Mouse (Mus musculus) forebrain, embryonic 11.5 days (tissue): ENCODE measurements around the gene Hist3h2ba. TPM values are rescaled to one million over a fixed set of nuclear protein-coding genes. Genes with fewer than 3 reads are reported as not detected.

Experiments used
- ATAC-seq: fragments of 200-750 bp; cut with Nextera tagmentation; replicated peaks from 2 replicates; pipeline ENCODE4 v1.8.0; 2017; ENCODE audit warnings: moderate TSS enrichment; ENCODE audit not compliant: low FRiP score
- DNase-seq: peaks from one replicate; pipeline ENCODE4 v3.0.0-alpha.2; 2017; ENCODE audit warnings: low spot score
- H3K27ac ChIP-seq: fragments of 300-500 bp; sonication (generic); 2 replicates; pipeline ENCODE4 v1.5.1; 2014; ENCODE audit warnings: low read depth, low read length
- H3K27me3 ChIP-seq: fragments of 300-500 bp; sonication (generic); 2 replicates; pipeline ENCODE4 v1.6.1; 2014; ENCODE audit warnings: mild to moderate bottlenecking, low read length, mixed read lengths; ENCODE audit not compliant: control insufficient read depth, insufficient read depth
- H3K36me3 ChIP-seq: fragments of 300-500 bp; sonication (generic); 2 replicates; pipeline ENCODE4 v1.6.1; 2014; ENCODE audit warnings: mild to moderate bottlenecking, low read length, moderate library complexity, mixed read lengths; ENCODE audit not compliant: control insufficient read depth, insufficient read depth
- H3K4me1 ChIP-seq: fragments of 300-500 bp; sonication (generic); replicated peaks from 2 replicates; pipeline ENCODE4 v1.6.1; 2014; ENCODE audit warnings: low read length, mixed read lengths; ENCODE audit not compliant: control insufficient read depth, insufficient read depth
- H3K4me2 ChIP-seq: fragments of 300-500 bp; sonication (generic); 2 replicates; pipeline ENCODE4 v1.6.1; 2014; ENCODE audit warnings: low read depth, mild to moderate bottlenecking, low read length, moderate library complexity, mixed read lengths; ENCODE audit not compliant: severe bottlenecking
- H3K4me3 ChIP-seq: fragments of 300-500 bp; sonication (generic); 2 replicates; pipeline ENCODE4 v1.5.1; 2014; ENCODE audit warnings: low read depth, low read length
- H3K9ac ChIP-seq: fragments of 300-500 bp; sonication (generic); 2 replicates; pipeline ENCODE4 v1.6.1; 2014; ENCODE audit warnings: low read length
- H3K9me3 ChIP-seq: fragments of 300-500 bp; sonication (generic); 2 replicates; pipeline ENCODE4 v1.6.1; 2016; ENCODE audit warnings: low read length, mixed read lengths; ENCODE audit not compliant: control insufficient read depth
- WGBS: fragments of 180-500 bp; shearing (Covaris S2); extraction: QIAGEN DNeasy Blood & Tissue Kit; methylation state at CpG from one replicate; pipeline ENCODE4 v1.1.7; 2014; 5-methylcytosine and 5-hydroxymethylcytosine counted together
- microRNA-seq: library from miRNA; unstranded; fragments of <30 nt; microRNA quantifications from one replicate; pipeline ENCODE4, GENCODE M21; 2016; ENCODE audit not compliant: insufficient number of aligned reads
- polyA plus RNA-seq: library from polyadenylated mRNA; unstranded; fragments of >200 nt; fragmentation: Nextera tagmentation; extraction: Ambion mirVana; gene quantifications from 2 replicates; pipeline ENCODE4 v1.2.1, GENCODE M21; 2014

Gene Hist3h2ba
- polyA plus RNA-seq, 1 experiment from 2014 or later, result 84.9 TPM

DNA sequence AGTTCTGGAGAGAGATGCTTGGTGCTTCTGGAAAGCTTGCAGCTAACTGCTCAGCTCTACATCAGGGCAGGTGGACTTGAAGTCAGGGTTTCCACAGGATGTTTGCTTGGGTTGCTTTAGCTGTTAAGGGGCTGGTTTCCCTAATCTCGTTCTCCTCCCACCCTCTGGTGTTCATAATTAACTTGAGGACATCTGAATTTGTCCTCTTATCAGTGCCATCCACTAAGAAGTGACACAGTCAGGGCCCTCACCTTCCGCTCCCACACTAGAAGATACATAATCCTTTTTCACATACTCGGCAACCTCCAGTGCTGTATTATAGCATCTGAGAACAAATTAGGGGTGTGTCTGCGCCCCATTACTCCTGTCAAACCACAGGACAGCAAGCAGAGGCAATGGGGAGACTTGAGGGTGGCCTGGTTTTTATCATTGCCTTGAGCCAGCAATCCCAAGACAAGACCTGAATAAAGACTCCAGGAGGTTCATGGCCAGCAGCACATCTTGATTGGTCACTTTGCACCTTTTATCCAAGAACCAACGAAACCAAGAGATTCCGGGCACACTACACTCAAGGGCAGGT is 44.5 kb downstream of the Hist3h2ba start:
- Histone ChIP-seq H3K27ac (no peak overlapping the region), H3K36me3 (no peaks in the 10 kb centered on the region; the same call in none of the 2 replicates), H3K4me1 (peaks cover 2% of the 10 kb centered on the region; the same call in 1 of the 2 replicates), H3K9ac (no peak overlapping the region), H3K27me3 (peaks cover 9% of the 10 kb centered on the region; the same call in 1 of the 2 replicates), H3K4me2 (no peak overlapping the region), H3K9me3 (no peaks in the 10 kb centered on the region), H3K4me3 (no peak overlapping the region)
- 83% methylated on average over 6 of the region's 6 CpGs for WGBS
- DNase-seq, result no peak
- ATAC-seq, result no peak

GRCm38 (mm10) chr11:58994337-58994826 is 45.7 kb downstream of the Hist3h2ba start:
- peak; percentile 76 for ATAC-seq
- peaks cover 2% of the 10 kb centered on the region; the same call in 1 of the 2 replicates for H3K4me1 ChIP-seq
- peak overlapping the region; percentile 27 for H3K4me3 ChIP-seq
- peak overlapping the region; percentile 32; the same call in 1 of the 2 replicates for H3K9ac ChIP-seq
- peak; percentile 86 for DNase-seq
- H3K9me3 ChIP-seq, result no peaks in the 10 kb centered on the region
- WGBS, result 2% methylated on average over 35 of the region's 35 CpGs
- H3K4me2 ChIP-seq, result peak overlapping the region; percentile 51
- H3K27ac ChIP-seq, result no peak overlapping the region
- peaks cover 9% of the 10 kb centered on the region; the same call in 1 of the 2 replicates for H3K27me3 ChIP-seq
- no peaks in the 10 kb centered on the region; the same call in none of the 2 replicates for H3K36me3 ChIP-seq

DNA sequence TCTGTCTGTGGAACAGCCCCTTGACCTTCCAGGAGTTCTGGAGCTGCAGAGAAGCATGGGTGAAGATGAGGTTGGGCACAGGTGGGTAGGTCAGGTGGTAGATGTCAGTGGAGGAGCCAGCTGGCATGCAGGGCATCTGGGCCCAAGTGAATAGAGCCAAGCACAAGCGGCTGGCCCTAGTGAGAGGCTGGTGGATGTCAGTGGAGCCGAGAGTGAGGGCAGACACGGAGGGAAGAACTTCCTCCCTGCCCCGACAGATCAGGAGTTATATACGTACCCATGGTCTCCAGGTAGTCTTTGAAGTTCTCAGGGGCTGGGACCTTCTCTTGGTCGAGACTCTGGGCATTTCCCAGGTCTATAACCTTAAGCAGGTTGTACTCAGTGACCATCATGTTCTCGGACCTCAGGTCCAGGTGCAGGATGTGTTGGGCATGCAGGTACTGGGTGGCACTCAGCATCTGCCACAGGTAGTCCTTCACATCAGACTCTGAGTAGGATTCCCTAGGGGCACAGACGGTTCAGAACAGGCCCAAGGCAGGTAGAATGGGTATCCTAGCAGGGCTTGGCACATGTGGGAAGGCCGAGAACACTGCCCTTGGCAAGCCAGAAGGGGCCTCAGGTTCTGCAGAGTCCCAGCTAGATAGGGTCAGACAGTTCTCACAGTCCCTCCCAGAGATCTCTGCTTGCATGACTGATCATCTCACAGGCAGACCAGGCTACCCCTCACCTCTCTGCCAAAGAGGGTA is 46.5 kb downstream of the Hist3h2ba start:
- 79% methylated on average over 9 of the region's 9 CpGs for WGBS
- Histone ChIP-seq H3K4me3 (no peak overlapping the region), H3K36me3 (no peaks in the 10 kb centered on the region; the same call in 1 of the 2 replicates), H3K4me1 (peaks cover 2% of the 10 kb centered on the region; the same call in 1 of the 2 replicates), H3K27ac (no peak overlapping the region), H3K27me3 (peaks cover 9% of the 10 kb centered on the region; the same call in 1 of the 2 replicates), H3K9me3 (no peaks in the 10 kb centered on the region), H3K4me2 (no peak overlapping the region), H3K9ac (no peak overlapping the region)
- DNase-seq (no peak), ATAC-seq (no peak)

GRCm38 (mm10) chr11:58995807-58996370 is 47.2 kb downstream of the Hist3h2ba start:
- DNase-seq, result no peak
- Histone ChIP-seq H3K27me3 (peaks cover 9% of the 10 kb centered on the region; the same call in 1 of the 2 replicates), H3K9ac (no peak overlapping the region), H3K4me2 (no peak overlapping the region), H3K27ac (no peak overlapping the region), H3K36me3 (no peaks in the 10 kb centered on the region; the same call in 1 of the 2 replicates), H3K9me3 (no peaks in the 10 kb centered on the region), H3K4me1 (peaks cover 2% of the 10 kb centered on the region; the same call in 1 of the 2 replicates), H3K4me3 (no peak overlapping the region)
- WGBS, result 60% methylated on average over 12 of the region's 12 CpGs
- ATAC-seq, result no peak

GRCm38 (mm10) chr11:58997541-58997940 is 48.8 kb downstream of the Hist3h2ba start:
- H3K9me3 ChIP-seq, result no peaks in the 10 kb centered on the region
- 91% methylated on average over 5 of the region's 5 CpGs for WGBS
- ATAC-seq (no peak), DNase-seq (no peak)
- H3K4me1 ChIP-seq, result peaks cover 2% of the 10 kb centered on the region; the same call in 1 of the 2 replicates
- H3K27ac ChIP-seq, result no peak overlapping the region
- H3K36me3 ChIP-seq, result no peaks in the 10 kb centered on the region
- H3K4me3 ChIP-seq, result no peak overlapping the region
- H3K9ac ChIP-seq, result no peak overlapping the region
- peaks cover 9% of the 10 kb centered on the region; the same call in 1 of the 2 replicates for H3K27me3 ChIP-seq
- H3K4me2 ChIP-seq, result no peak overlapping the region

Small RNAs within 50 kb of the gene (microRNA-seq; reads per million reads assigned to microRNA genes)
- not detected for gene Gm44313

Other genes with a start within 250 kb of the Hist3h2ba start
- not detected in 2 replicates for gene Olfr319, start 249.8 kb upstream of the Hist3h2ba start, polyA plus RNA-seq
- not detected in 2 replicates for gene Olfr318, start 224.9 kb upstream of the Hist3h2ba start, polyA plus RNA-seq
- gene Olfr317, start 209.7 kb upstream of the Hist3h2ba start, polyA plus RNA-seq, result not detected in 2 replicates
- not detected in 2 replicates for gene Olfr316, start 196.2 kb upstream of the Hist3h2ba start, polyA plus RNA-seq
- not detected in 2 replicates for gene Olfr315, start 175.7 kb upstream of the Hist3h2ba start, polyA plus RNA-seq
- gene Olfr314, start 166.0 kb upstream of the Hist3h2ba start, polyA plus RNA-seq, result not detected in 2 replicates
- gene Fam183b, start 147.0 kb upstream of the Hist3h2ba start, polyA plus RNA-seq, result 1.8 and 2.0 TPM in 2 replicates
- gene Olfr313, start 133.9 kb upstream of the Hist3h2ba start, polyA plus RNA-seq, result 0.07 TPM in 1 of 2 replicates, not detected in the other
- gene Olfr312, start 119.7 kb upstream of the Hist3h2ba start, polyA plus RNA-seq, result not detected in 2 replicates
- not detected in 2 replicates for gene Olfr311, start 109.7 kb upstream of the Hist3h2ba start, polyA plus RNA-seq
- 11.9 and 15.2 TPM in 2 replicates for gene Gm12258, start 101.8 kb upstream of the Hist3h2ba start, polyA plus RNA-seq
- gene 2810021J22Rik, start 81.7 kb upstream of the Hist3h2ba start, polyA plus RNA-seq, result 10.5 and 12.8 TPM in 2 replicates
- gene Zfp39, start 44.7 kb upstream of the Hist3h2ba start, polyA plus RNA-seq, result 8.1 and 8.8 TPM in 2 replicates
- not detected in 2 replicates for gene Btnl10, start 31.0 kb upstream of the Hist3h2ba start, polyA plus RNA-seq
- gene Rnf187, start 10.0 kb upstream of the Hist3h2ba start, polyA plus RNA-seq, result 386 and 426 TPM in 2 replicates
- gene Hist3h2a, start 5.8 kb downstream of the Hist3h2ba start, polyA plus RNA-seq, result 52.9 and 54.1 TPM in 2 replicates
- gene Trim17, start 5.8 kb downstream of the Hist3h2ba start, polyA plus RNA-seq, result 0.21 and 0.75 TPM in 2 replicates
- gene Trim11, start 29.2 kb downstream of the Hist3h2ba start, polyA plus RNA-seq, result 17.3 and 20.5 TPM in 2 replicates
- 0.04 and 0.07 TPM in 2 replicates for gene Obscn, start 187.5 kb downstream of the Hist3h2ba start, polyA plus RNA-seq
- gene Iba57, start 214.8 kb downstream of the Hist3h2ba start, polyA plus RNA-seq, result 2.4 and 3.2 TPM in 2 replicates
- 0.08 TPM in 1 of 2 replicates, not detected in the other for gene Gjc2, start 234.3 kb downstream of the Hist3h2ba start, polyA plus RNA-seq
- gene Guk1, start 243.3 kb downstream of the Hist3h2ba start, polyA plus RNA-seq, result 90.3 and 95.7 TPM in 2 replicates